Mouse (Mus musculus) neural tube, embryonic 11.5 days (tissue): ENCODE data around the gene Plod2. TPM values are rescaled to one million over a fixed set of nuclear protein-coding genes. Genes with fewer than 3 reads are reported as not detected.

ENCODE experiments used
- ATAC-seq: fragments of 200-750 bp; cut with Nextera tagmentation; 2 replicates; pipeline ENCODE4 v1.8.0; 2017; ENCODE audit warnings: moderate number of reproducible peaks, mild to moderate bottlenecking, moderate TSS enrichment, moderate library complexity; ENCODE audit not compliant: insufficient read depth, low FRiP score, low TSS enrichment
- DNase-seq: peaks from one replicate; pipeline ENCODE4 v3.0.0-alpha.2; 2015; ENCODE audit warnings: low spot score
- H3K27ac ChIP-seq: fragments of 300-500 bp; sonication (generic); 2 replicates; pipeline ENCODE4 v1.5.1; 2014; ENCODE audit warnings: low read depth, mild to moderate bottlenecking, low read length
- H3K27me3 ChIP-seq: fragments of 300-500 bp; sonication (generic); 2 replicates; pipeline ENCODE4 v1.6.1; 2014; ENCODE audit warnings: mild to moderate bottlenecking, low read length, mixed read lengths; ENCODE audit not compliant: control insufficient read depth, insufficient read depth
- H3K36me3 ChIP-seq: fragments of 300-500 bp; sonication (generic); 2 replicates; pipeline ENCODE4 v1.6.1; 2014; ENCODE audit warnings: mild to moderate bottlenecking, low read length, moderate library complexity, mixed read lengths; ENCODE audit not compliant: control insufficient read depth, insufficient read depth
- H3K4me1 ChIP-seq: fragments of 300-500 bp; sonication (generic); 2 replicates; pipeline ENCODE4 v1.6.1; 2014; ENCODE audit warnings: low read length, mixed read lengths; ENCODE audit not compliant: control insufficient read depth, insufficient read depth
- H3K4me2 ChIP-seq: fragments of 300-500 bp; sonication (generic); 2 replicates; pipeline ENCODE4 v1.6.1; 2014; ENCODE audit warnings: low read depth, mild to moderate bottlenecking, moderate library complexity
- H3K4me3 ChIP-seq: fragments of 300-500 bp; sonication (generic); 2 replicates; pipeline ENCODE4 v1.5.1; 2014; ENCODE audit warnings: low read depth, low read length
- H3K9ac ChIP-seq: fragments of 300-500 bp; sonication (generic); 2 replicates; pipeline ENCODE4 v1.6.1; 2014; ENCODE audit warnings: mild to moderate bottlenecking, low read length
- H3K9me3 ChIP-seq: fragments of 300-500 bp; sonication (generic); 2 replicates; pipeline ENCODE4 v1.6.1; 2016; ENCODE audit warnings: low read length; ENCODE audit not compliant: control insufficient read depth
- WGBS: fragments of 180-500 bp; shearing (Covaris S2); extraction: QIAGEN DNeasy Blood & Tissue Kit; methylation state at CpG from one replicate; pipeline ENCODE4 v1.1.7; 2014; 5-methylcytosine and 5-hydroxymethylcytosine counted together
- polyA plus RNA-seq: library from polyadenylated mRNA; unstranded; fragments of >200 nt; fragmentation: Nextera tagmentation; extraction: Ambion mirVana; gene quantifications from 2 replicates; pipeline ENCODE4 v1.2.1, GENCODE M21; 2014

Gene Plod2
- polyA plus RNA-seq, 1 experiment from 2014 or later: 35.6 TPM

GRCm38 (mm10) chr9:92537735-92538134 lies 4.3 kb upstream of the Plod2 start:
- no peaks in the 10 kb centered on the region for H3K9me3 ChIP-seq
- H3K27me3 ChIP-seq: no peaks in the 10 kb centered on the region
- no peak overlapping the region for H3K4me2 ChIP-seq
- no peaks in the 10 kb centered on the region; the same call in 1 of the 2 replicates for H3K4me1 ChIP-seq
- no peak overlapping the region for H3K9ac ChIP-seq
- H3K4me3 ChIP-seq: no peak overlapping the region
- 62% methylated on average over 6 of the region's 6 CpGs for WGBS
- H3K36me3 ChIP-seq: no peaks in the 10 kb centered on the region
- no peak overlapping the region for H3K27ac ChIP-seq
- DNase-seq (no peak), ATAC-seq (no peak)

- H3K4me2 ChIP-seq: no peak overlapping the region
- H3K27ac ChIP-seq: no peak overlapping the region
- ATAC-seq (no peak), DNase-seq (no peak)
- 60% methylated on average over 6 of the region's 6 CpGs for WGBS
- no peak overlapping the region for H3K9ac ChIP-seq
- H3K4me1 ChIP-seq: peaks cover 3% of the 10 kb centered on the region; the same call in 1 of the 2 replicates
- H3K36me3 ChIP-seq: no peaks in the 10 kb centered on the region
- no peak overlapping the region for H3K4me3 ChIP-seq
- no peaks in the 10 kb centered on the region for H3K9me3 ChIP-seq
- no peaks in the 10 kb centered on the region for H3K27me3 ChIP-seq
These were observed 3.8 kb upstream of the Plod2 start for GRCm38 (mm10) chr9:92538216-92538615.

- ATAC-seq: peak; percentile 68
- peak; percentile 73 for DNase-seq
- Histone ChIP-seq H3K27me3 (no peaks in the 10 kb centered on the region), H3K4me2 (peak overlapping the region; percentile 85), H3K4me1 (peaks cover 3% of the 10 kb centered on the region; the same call in 1 of the 2 replicates), H3K9ac (peak overlapping the region; percentile 80), H3K36me3 (no peaks in the 10 kb centered on the region), H3K4me3 (peak overlapping the region; percentile 73), H3K9me3 (no peaks in the 10 kb centered on the region), H3K27ac (peak overlapping the region; percentile 47; the same call in 1 of the 2 replicates)
- 3% methylated on average over 31 of the region's 31 CpGs for WGBS
These were observed 781 bp downstream of the Plod2 start for GRCm38 (mm10) chr9:92542591-92543416.

DNA sequence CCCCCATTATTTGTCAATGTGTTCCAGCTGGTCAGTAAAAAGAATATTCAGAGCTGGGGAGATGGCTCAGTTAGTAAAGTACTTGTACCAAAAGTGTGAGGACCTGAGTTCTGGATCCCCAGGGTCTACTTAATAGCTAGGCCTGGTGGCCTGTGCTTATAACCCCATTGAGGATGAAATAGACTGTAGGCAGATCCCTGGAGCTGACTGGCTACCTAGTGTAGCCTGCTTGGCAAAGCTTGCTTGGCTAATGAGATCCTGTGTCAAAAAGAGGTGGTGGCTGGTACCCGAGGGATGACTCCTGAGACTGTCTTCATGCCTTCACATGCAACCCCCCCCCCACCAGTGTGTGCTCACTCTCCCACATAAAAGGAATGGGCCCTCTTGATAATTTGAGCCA lies 2.1 kb downstream of the Plod2 start:
- DNase-seq (no peak), ATAC-seq (no peak)
- Histone ChIP-seq H3K4me2 (no peak overlapping the region), H3K9me3 (no peaks in the 10 kb centered on the region), H3K27me3 (no peaks in the 10 kb centered on the region), H3K27ac (no peak overlapping the region), H3K36me3 (no peaks in the 10 kb centered on the region), H3K4me3 (no peak overlapping the region), H3K4me1 (peaks cover 3% of the 10 kb centered on the region; the same call in 1 of the 2 replicates), H3K9ac (no peak overlapping the region)
- 67% methylated on average over 1 of the region's 1 CpGs for WGBS

DNA sequence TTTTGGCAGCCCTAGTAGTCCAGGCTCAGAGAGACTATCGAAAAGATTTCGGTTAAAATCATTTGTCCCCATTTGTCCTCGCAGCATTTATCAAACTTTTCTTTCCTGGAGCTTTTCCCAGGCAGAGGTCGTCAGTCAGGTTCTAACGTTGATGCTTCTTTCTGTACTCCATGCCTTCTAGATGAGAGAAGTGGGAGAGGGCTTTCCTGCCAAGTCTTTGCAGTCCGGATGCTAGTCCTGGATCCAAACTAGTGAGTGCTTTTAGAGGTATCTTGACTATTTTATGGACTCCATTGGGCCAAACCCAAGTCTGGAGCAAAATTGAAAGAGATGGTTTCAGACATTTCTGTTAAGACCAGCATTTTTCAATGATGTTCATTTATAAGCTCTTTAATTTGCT lies 3.0 kb downstream of the Plod2 start:
- Histone ChIP-seq H3K27ac (no peak overlapping the region), H3K4me2 (no peak overlapping the region), H3K9ac (no peak overlapping the region), H3K27me3 (no peaks in the 10 kb centered on the region), H3K36me3 (no peaks in the 10 kb centered on the region), H3K9me3 (no peaks in the 10 kb centered on the region), H3K4me1 (peaks cover 3% of the 10 kb centered on the region; the same call in 1 of the 2 replicates), H3K4me3 (no peak overlapping the region)
- ATAC-seq (no peak), DNase-seq (no peak)
- WGBS: 86% methylated on average over 6 of the region's 6 CpGs

- Histone ChIP-seq H3K9me3 (no peaks in the 10 kb centered on the region), H3K36me3 (no peaks in the 10 kb centered on the region), H3K27ac (no peak overlapping the region), H3K27me3 (no peaks in the 10 kb centered on the region), H3K4me2 (no peak overlapping the region), H3K4me3 (no peak overlapping the region), H3K4me1 (peaks cover 3% of the 10 kb centered on the region; the same call in 1 of the 2 replicates), H3K9ac (no peak overlapping the region)
- WGBS: 69% methylated on average over 8 of the region's 8 CpGs
- DNase-seq: no peak
- no peak for ATAC-seq
These were observed 4.4 kb downstream of the Plod2 start for GRCm38 (mm10) chr9:92546446-92546845.

DNA sequence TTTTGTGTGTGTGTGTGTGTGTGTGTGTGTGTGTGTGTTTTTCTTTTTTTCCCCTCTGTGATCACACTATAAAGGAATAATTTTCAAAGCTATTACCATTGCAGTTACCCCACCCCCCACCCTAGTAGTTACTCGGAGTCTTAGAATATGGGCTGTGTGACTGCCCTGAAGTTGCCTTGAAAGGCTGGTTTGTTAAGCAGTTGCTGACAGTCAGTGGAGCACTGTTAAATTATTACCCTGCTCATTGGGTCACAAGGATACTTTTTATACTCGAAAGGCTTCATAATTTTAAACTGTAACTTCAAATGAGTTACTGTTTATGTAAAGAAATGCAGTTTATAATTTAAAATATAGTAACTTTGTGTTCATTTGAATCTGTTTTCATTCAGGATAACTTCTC lies 5.1 kb downstream of the Plod2 start:
- no peaks in the 10 kb centered on the region for H3K27me3 ChIP-seq
- no peak overlapping the region for H3K9ac ChIP-seq
- DNase-seq (no peak), ATAC-seq (no peak)
- H3K4me3 ChIP-seq: no peak overlapping the region
- no peaks in the 10 kb centered on the region for H3K9me3 ChIP-seq
- no peak overlapping the region for H3K4me2 ChIP-seq
- 0 out of 2 replicates have a peak, but pooled peaks cover 3% of the 10 kb centered on the region for H3K4me1 ChIP-seq
- no peak overlapping the region for H3K27ac ChIP-seq
- no peaks in the 10 kb centered on the region for H3K36me3 ChIP-seq
- 50% methylated on average over 2 of the region's 2 CpGs for WGBS

DNA sequence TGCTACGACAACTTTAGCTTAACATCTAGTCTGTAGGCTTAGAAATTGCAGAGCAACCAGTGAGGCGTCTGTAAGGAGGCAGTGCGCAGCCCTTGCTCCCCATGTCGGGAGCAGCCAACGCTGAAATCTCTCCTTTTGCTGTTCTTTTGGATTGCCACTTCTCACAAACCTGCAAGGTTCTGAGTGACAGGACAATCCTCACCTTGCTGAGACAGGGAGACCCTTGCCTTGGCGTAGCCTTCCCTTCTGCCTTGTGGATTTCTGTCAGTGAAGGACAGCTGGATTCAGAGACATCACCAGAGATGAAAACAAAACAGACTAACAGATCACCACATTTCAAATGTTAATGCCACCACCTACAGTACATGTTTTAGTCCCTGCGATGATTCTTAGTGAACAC lies 5.8 kb downstream of the Plod2 start:
- no peak overlapping the region for H3K9ac ChIP-seq
- H3K27ac ChIP-seq: no peak overlapping the region
- no peaks in the 10 kb centered on the region for H3K36me3 ChIP-seq
- no peaks in the 10 kb centered on the region for H3K27me3 ChIP-seq
- no peaks in the 10 kb centered on the region for H3K9me3 ChIP-seq
- 0 out of 2 replicates have a peak, but pooled peaks cover 3% of the 10 kb centered on the region for H3K4me1 ChIP-seq
- H3K4me3 ChIP-seq: no peak overlapping the region
- ATAC-seq (no peak), DNase-seq (no peak)
- H3K4me2 ChIP-seq: no peak overlapping the region
- 95% methylated on average over 7 of the region's 7 CpGs for WGBS

DNA sequence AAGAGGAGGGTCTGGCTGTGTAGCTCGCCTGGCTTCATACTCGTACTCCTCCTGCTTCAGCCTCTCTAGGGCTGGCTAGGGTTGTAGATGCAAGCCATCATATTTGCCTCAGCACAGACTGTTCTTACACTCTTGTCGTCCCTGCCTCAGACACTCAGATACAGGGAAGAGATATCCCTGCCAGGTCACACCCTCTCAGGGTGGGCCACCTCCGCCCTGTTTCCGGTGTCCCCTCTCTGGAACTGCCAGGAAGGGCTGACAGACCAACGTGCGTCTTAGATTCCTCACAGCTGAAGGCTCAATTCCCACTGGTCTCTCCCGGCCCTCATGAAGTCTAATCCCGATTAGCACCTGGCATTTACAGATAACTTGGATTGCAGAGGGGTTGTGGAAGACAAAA lies 6.6 kb downstream of the Plod2 start:
- Histone ChIP-seq H3K4me3 (no peak overlapping the region), H3K9me3 (no peaks in the 10 kb centered on the region), H3K27me3 (no peaks in the 10 kb centered on the region), H3K4me2 (no peak overlapping the region), H3K36me3 (no peaks in the 10 kb centered on the region), H3K4me1 (no peaks in the 10 kb centered on the region), H3K27ac (no peak overlapping the region), H3K9ac (no peak overlapping the region)
- DNase-seq (no peak), ATAC-seq (no peak)
- WGBS: 88% methylated on average over 9 of the region's 9 CpGs
